Mouse (Mus musculus) MEL (cell line): ENCODE results near the gene Kif26b. TPM values are rescaled to one million over a fixed set of nuclear protein-coding genes. Genes with fewer than 3 reads are reported as not detected.

Experiments
- DNase-seq: peaks from one replicate; pipeline ENCODE4 v3.0.0; 2011; ENCODE audit warnings: low read depth, low spot score
- H3K27ac ChIP-seq: 2 replicates; pipeline ENCODE4 v1.5.1; 2012; ENCODE audit warnings: low read depth, mild to moderate bottlenecking, control low read depth, low read length, moderate library complexity; ENCODE audit not compliant: control insufficient read depth
- H3K27me3 ChIP-seq, 2 experiments: fragments of 150-350 bp in 1 of 2; sonication (generic) in 1 of 2; 2 replicates each; pipeline ENCODE4 v1.6.1; 2012; ENCODE audit warnings: low read length in 2 of 2, mild to moderate bottlenecking in 2 of 2, improper control_type of control experiment in 1 of 2, moderate library complexity in 1 of 2; ENCODE audit not compliant: insufficient read depth in 2 of 2, control insufficient read depth in 1 of 2
- H3K36me3 ChIP-seq, 2 experiments: 2 replicates each; pipeline ENCODE4 v1.6.1; 2012 to 2014; ENCODE audit warnings: low read length in 2 of 2, improper control_type of control experiment in 1 of 2, inconsistent platforms in 1 of 2, mild to moderate bottlenecking in 1 of 2; ENCODE audit not compliant: insufficient read depth in 2 of 2, control insufficient read depth in 1 of 2
- H3K4me1 ChIP-seq, 2 experiments: fragments of 150-350 bp in 1 of 2; sonication (generic) in 1 of 2; 2 replicates each; pipeline ENCODE4 v1.6.1; 2012; ENCODE audit warnings: low read length in 2 of 2, improper control_type of control experiment in 1 of 2, mild to moderate bottlenecking in 1 of 2; ENCODE audit not compliant: insufficient read depth in 2 of 2, control insufficient read depth in 1 of 2
- H3K4me3 ChIP-seq, 2 experiments: fragments of 150-350 bp in 1 of 2; sonication (generic) in 1 of 2; 2 replicates each; pipeline ENCODE4 v1.5.1; 2012; ENCODE audit warnings: low read depth in 2 of 2, low read length in 2 of 2, mild to moderate bottlenecking in 2 of 2, moderate library complexity in 2 of 2, control low read depth in 1 of 2, improper control_type of control experiment in 1 of 2; ENCODE audit not compliant: control insufficient read depth in 1 of 2, insufficient read depth in 1 of 2
- H3K79me2 ChIP-seq: 2 replicates; pipeline ENCODE4 v1.6.1; 2012; ENCODE audit warnings: mild to moderate bottlenecking, low read length, moderate library complexity; ENCODE audit not compliant: control insufficient read depth, poor library complexity, insufficient read depth
- H3K9ac ChIP-seq: 2 replicates; pipeline ENCODE4 v1.6.1; 2012; ENCODE audit warnings: low read depth, mild to moderate bottlenecking, control low read depth, low read length, moderate library complexity; ENCODE audit not compliant: control insufficient read depth, poor library complexity, severe bottlenecking
- H3K9me3 ChIP-seq: fragments of 150-350 bp; sonication (generic); replicated peaks from 2 replicates; pipeline ENCODE4 v1.6.1; 2012; ENCODE audit warnings: mild to moderate bottlenecking, low read length, improper control_type of control experiment, moderate library complexity; ENCODE audit not compliant: insufficient read depth
- BHLHE40 ChIP-seq: IDR thresholded peaks from 2 replicates; pipeline ENCODE4 v1.6.1; 2012; ENCODE audit warnings: low read depth, mild to moderate bottlenecking, inconsistent platforms, low read length, improper control_type of control experiment, borderline replicate concordance
- CHD2 ChIP-seq: IDR thresholded peaks from 2 replicates; pipeline ENCODE4 v1.6.1; 2011; ENCODE audit warnings: low read length, improper control_type of control experiment
- E2F4 ChIP-seq: IDR thresholded peaks from 2 replicates; pipeline ENCODE4 v1.6.1; 2011; ENCODE audit warnings: low read depth, low read length, improper control_type of control experiment, borderline replicate concordance
- ETS1 ChIP-seq: IDR thresholded peaks from 2 replicates; pipeline ENCODE4 v1.6.1; 2012; ENCODE audit warnings: low read depth, mild to moderate bottlenecking, inconsistent platforms, low read length, improper control_type of control experiment, moderate library complexity
- GABPA ChIP-seq: IDR thresholded peaks from 2 replicates; pipeline ENCODE4 v1.6.1; 2012; ENCODE audit warnings: low read depth, mild to moderate bottlenecking, inconsistent platforms, low read length, improper control_type of control experiment, moderate library complexity
- GATA1 ChIP-seq: IDR thresholded peaks from 2 replicates; pipeline ENCODE4 v1.6.1; 2011; ENCODE audit warnings: low read depth, low read length, improper control_type of control experiment
- HCFC1 ChIP-seq: IDR thresholded peaks from 2 replicates; pipeline ENCODE4 v1.6.1; 2012; ENCODE audit warnings: low read depth, mild to moderate bottlenecking, inconsistent platforms, low read length, improper control_type of control experiment, moderate library complexity
- MAFK ChIP-seq: IDR thresholded peaks from 2 replicates; pipeline ENCODE4 v1.6.1; 2011; ENCODE audit warnings: low read depth, mild to moderate bottlenecking, low read length, improper control_type of control experiment, borderline replicate concordance
- MAX ChIP-seq: IDR thresholded peaks from 2 replicates; pipeline ENCODE4 v1.6.1; 2011; ENCODE audit warnings: low read length, improper control_type of control experiment
- MEF2A ChIP-seq: IDR thresholded peaks from 2 replicates; pipeline ENCODE4 v1.6.1; 2014; ENCODE audit warnings: low read depth, mild to moderate bottlenecking, inconsistent platforms, low read length, improper control_type of control experiment; ENCODE audit not compliant: poor library complexity, insufficient replicate concordance, severe bottlenecking; ENCODE audit errors: extremely low read depth
- MXI1 ChIP-seq: IDR thresholded peaks from 2 replicates; pipeline ENCODE4 v1.6.1; 2011; ENCODE audit warnings: mild to moderate bottlenecking, low read depth, low read length, improper control_type of control experiment
- MYB ChIP-seq: IDR thresholded peaks from 2 replicates; pipeline ENCODE4 v1.6.1; 2011; ENCODE audit warnings: mild to moderate bottlenecking, low read depth, low read length, improper control_type of control experiment
- MYC ChIP-seq: IDR thresholded peaks from 2 replicates; pipeline ENCODE4 v1.6.1; 2011; ENCODE audit warnings: low read depth, mild to moderate bottlenecking, low read length, improper control_type of control experiment, moderate library complexity
- NELFE ChIP-seq: IDR thresholded peaks from 2 replicates; pipeline ENCODE4 v1.6.1; 2011; ENCODE audit warnings: low read depth, low read length, improper control_type of control experiment
- NRF1 ChIP-seq: IDR thresholded peaks from 2 replicates; pipeline ENCODE4 v1.6.1; 2014; ENCODE audit warnings: low read depth, mild to moderate bottlenecking, inconsistent platforms, low read length, improper control_type of control experiment, moderate library complexity; ENCODE audit not compliant: poor library complexity, insufficient read depth, severe bottlenecking
- POLR2A ChIP-seq, 2 experiments: IDR thresholded peaks; 2 replicates each; pipeline ENCODE4 v1.6.1; 2011 to 2012; ENCODE audit warnings: low read length in 2 of 2, mild to moderate bottlenecking in 2 of 2, control low read depth in 1 of 2, improper control_type of control experiment in 1 of 2, low read depth in 1 of 2, moderate library complexity in 1 of 2; ENCODE audit not compliant: control insufficient read depth in 1 of 2, insufficient read depth in 1 of 2, poor library complexity in 1 of 2
- POLR2AphosphoS2 ChIP-seq: IDR thresholded peaks from 2 replicates; pipeline ENCODE4 v1.6.1; 2011; ENCODE audit warnings: low read length, improper control_type of control experiment
- POLR2AphosphoS5 ChIP-seq: IDR thresholded peaks from 2 replicates; pipeline ENCODE4 v1.6.1; 2012; ENCODE audit warnings: low read depth, borderline replicate concordance, mild to moderate bottlenecking, inconsistent platforms, low read length, moderate library complexity, mixed read lengths
- RCOR1 ChIP-seq: IDR thresholded peaks from 2 replicates; pipeline ENCODE4 v1.6.1; 2012; ENCODE audit warnings: low read depth, mild to moderate bottlenecking, inconsistent platforms, low read length, improper control_type of control experiment
- SIN3A ChIP-seq: IDR thresholded peaks from 2 replicates; pipeline ENCODE4 v1.6.1; 2012; ENCODE audit warnings: low read length, improper control_type of control experiment, inconsistent platforms
- TBP ChIP-seq: IDR thresholded peaks from 2 replicates; pipeline ENCODE4 v1.8.0; 2011; ENCODE audit warnings: low read depth, low read length, improper control_type of control experiment
- TCF12 ChIP-seq: IDR thresholded peaks from 2 replicates; pipeline ENCODE4 v1.6.1; 2014; ENCODE audit warnings: low read depth, mild to moderate bottlenecking, inconsistent platforms, low read length, improper control_type of control experiment, moderate library complexity
- USF1 ChIP-seq: IDR thresholded peaks from 2 replicates; pipeline ENCODE4 v1.6.1; 2014; ENCODE audit warnings: low read depth, mild to moderate bottlenecking, inconsistent platforms, low read length, improper control_type of control experiment, moderate library complexity
- USF2 ChIP-seq, 2 experiments: IDR thresholded peaks; 2 replicates each; pipeline ENCODE4 v1.6.1; 2011 to 2012; ENCODE audit warnings: improper control_type of control experiment in 2 of 2, low read length in 2 of 2, borderline replicate concordance in 1 of 2, inconsistent platforms in 1 of 2, low read depth in 1 of 2, mild to moderate bottlenecking in 1 of 2; ENCODE audit not compliant: insufficient read depth in 1 of 2
- ZKSCAN1 ChIP-seq: IDR thresholded peaks from 2 replicates; pipeline ENCODE4 v1.6.1; 2012; ENCODE audit warnings: low read depth, mild to moderate bottlenecking, inconsistent platforms, low read length, improper control_type of control experiment, moderate library complexity
- ZMIZ1 ChIP-seq: IDR thresholded peaks from 2 replicates; pipeline ENCODE4 v1.6.1; 2012; ENCODE audit warnings: low read depth, mild to moderate bottlenecking, inconsistent platforms, low read length, improper control_type of control experiment, moderate library complexity
- polyA plus RNA-seq, 2 experiments: library from polyadenylated mRNA; stranded (reverse) in 1 of 2; unstranded in 1 of 2; fragments of >175 nt in 1 of 2; fragments of >200 nt in 1 of 2; gene quantifications; 2 replicates each; pipeline versions ENCODE4 v1.2.1 to v1.2.4; 2012; ENCODE audit warnings: low replicate concordance in 2 of 2, low read depth in 1 of 2; ENCODE audit not compliant: insufficient read length in 2 of 2, insufficient read depth in 1 of 2, missing spikeins in 1 of 2
- total RNA-seq: library from RNA; depleted of rRNA; stranded (reverse); fragments of 300-350 nt; gene quantifications from 2 replicates; pipeline ENCODE4 v1.2.3, GENCODE M21; 2012

Kif26b gene
- total and polyA plus RNA-seq, 3 experiments: 0.08 to 0.50 TPM; not detected in 1

GRCm38 (mm10) chr1:178552898-178553284, 24.0 kb downstream of the Kif26b start:
- TF ChIP-seq CHD2 (no peak), E2F4 (no peak), MYB (no peak), MAX (no peak), USF2 (IDR thresholded peaks at IDR 0.05; ENCODE audit: borderline replicate concordance in 1 of 2, insufficient read depth in 1 of 2, low read depth in 1 of 2, low read length in 2 of 2) (no peak), MAFK (no peak), BHLHE40 (no peak), HCFC1 (no peak), ZKSCAN1 (no peak), GATA1 (no peak), POLR2AphosphoS2 (no peak), TBP (no peak), POLR2A (IDR thresholded peaks at IDR 0.05; ENCODE audit: control insufficient read depth in 1 of 2, insufficient read depth in 1 of 2, low read depth in 1 of 2, low read length in 2 of 2, poor library complexity in 1 of 2) (no peak), USF1 (no peak)

GRCm38 (mm10) chr1:178556226-178556625, 27.3 kb downstream of the Kif26b start:
- Histone ChIP-seq H3K36me3 (no peaks in the 10 kb centered on the region), H3K4me3 (no peak overlapping the region), H3K27ac (no peak overlapping the region), H3K27me3 (no peaks in the 10 kb centered on the region), H3K9me3 (no peaks in the 10 kb centered on the region), H3K9ac (no peak overlapping the region), H3K4me1 (no peaks in the 10 kb centered on the region), H3K79me2 (no peaks in the 10 kb centered on the region)
- TF ChIP-seq MXI1 (no peak), ZMIZ1 (no peak), MYC (no peak), MEF2A (no peak), RCOR1 (no peak), TCF12 (no peak), ETS1 (no peak), NRF1 (no peak), GABPA (no peak), ZKSCAN1 (no peak), NELFE (no peak), SIN3A (no peak), POLR2AphosphoS5 (no peak), MAFK (no peak)
- no peak for DNase-seq

More at GRCm38 (mm10) chr1:178552898-178553284, 24.0 kb downstream of the Kif26b start:
- H3K27ac ChIP-seq: no peak overlapping the region
- H3K4me3 ChIP-seq: no peak overlapping the region
- no peak for DNase-seq
- H3K9me3 ChIP-seq: no peaks in the 10 kb centered on the region
- no peaks in the 10 kb centered on the region for H3K79me2 ChIP-seq
- H3K4me1 ChIP-seq: no peaks in the 10 kb centered on the region
- H3K36me3 ChIP-seq: no peaks in the 10 kb centered on the region
- H3K9ac ChIP-seq: no peak overlapping the region
- no peaks in the 10 kb centered on the region; a peak in 1 of 4 replicates for H3K27me3 ChIP-seq
